Mouse (Mus musculus) MEL (cell line): Measurements from ENCODE around the gene Upb1. TPM values are rescaled to one million over a fixed set of nuclear protein-coding genes. Genes with fewer than 3 reads are reported as not detected.

Experiments used
- DNase-seq: peaks from one replicate; pipeline ENCODE4 v3.0.0; 2011; ENCODE audit warnings: low read depth, low spot score
- H3K27ac ChIP-seq: 2 replicates; pipeline ENCODE4 v1.5.1; 2012; ENCODE audit warnings: low read depth, mild to moderate bottlenecking, control low read depth, low read length, moderate library complexity; ENCODE audit not compliant: control insufficient read depth
- H3K27me3 ChIP-seq, 2 experiments: fragments of 150-350 bp in 1 of 2; sonication (generic) in 1 of 2; 2 replicates each; pipeline ENCODE4 v1.6.1; 2012; ENCODE audit warnings: low read length in 2 of 2, mild to moderate bottlenecking in 2 of 2, improper control_type of control experiment in 1 of 2, moderate library complexity in 1 of 2; ENCODE audit not compliant: insufficient read depth in 2 of 2, control insufficient read depth in 1 of 2
- H3K36me3 ChIP-seq, 2 experiments: 2 replicates each; pipeline ENCODE4 v1.6.1; 2012 to 2014; ENCODE audit warnings: low read length in 2 of 2, improper control_type of control experiment in 1 of 2, inconsistent platforms in 1 of 2, mild to moderate bottlenecking in 1 of 2; ENCODE audit not compliant: insufficient read depth in 2 of 2, control insufficient read depth in 1 of 2
- H3K4me1 ChIP-seq, 2 experiments: fragments of 150-350 bp in 1 of 2; sonication (generic) in 1 of 2; 2 replicates each; pipeline ENCODE4 v1.6.1; 2012; ENCODE audit warnings: low read length in 2 of 2, improper control_type of control experiment in 1 of 2, mild to moderate bottlenecking in 1 of 2; ENCODE audit not compliant: insufficient read depth in 2 of 2, control insufficient read depth in 1 of 2
- H3K4me3 ChIP-seq, 2 experiments: fragments of 150-350 bp in 1 of 2; sonication (generic) in 1 of 2; 2 replicates each; pipeline ENCODE4 v1.5.1; 2012; ENCODE audit warnings: low read depth in 2 of 2, low read length in 2 of 2, mild to moderate bottlenecking in 2 of 2, moderate library complexity in 2 of 2, control low read depth in 1 of 2, improper control_type of control experiment in 1 of 2; ENCODE audit not compliant: control insufficient read depth in 1 of 2, insufficient read depth in 1 of 2
- H3K79me2 ChIP-seq: 2 replicates; pipeline ENCODE4 v1.6.1; 2012; ENCODE audit warnings: mild to moderate bottlenecking, low read length, moderate library complexity; ENCODE audit not compliant: control insufficient read depth, poor library complexity, insufficient read depth
- H3K9ac ChIP-seq: 2 replicates; pipeline ENCODE4 v1.6.1; 2012; ENCODE audit warnings: low read depth, mild to moderate bottlenecking, control low read depth, low read length, moderate library complexity; ENCODE audit not compliant: control insufficient read depth, poor library complexity, severe bottlenecking
- H3K9me3 ChIP-seq: fragments of 150-350 bp; sonication (generic); replicated peaks from 2 replicates; pipeline ENCODE4 v1.6.1; 2012; ENCODE audit warnings: mild to moderate bottlenecking, low read length, improper control_type of control experiment, moderate library complexity; ENCODE audit not compliant: insufficient read depth
- E2F4 ChIP-seq: IDR thresholded peaks from 2 replicates; pipeline ENCODE4 v1.6.1; 2011; ENCODE audit warnings: low read depth, low read length, improper control_type of control experiment, borderline replicate concordance
- ELF1 ChIP-seq: IDR thresholded peaks from 2 replicates; pipeline ENCODE4 v1.6.1; 2014; ENCODE audit warnings: low read depth, mild to moderate bottlenecking, inconsistent platforms, low read length, improper control_type of control experiment, moderate library complexity
- ETS1 ChIP-seq: IDR thresholded peaks from 2 replicates; pipeline ENCODE4 v1.6.1; 2012; ENCODE audit warnings: low read depth, mild to moderate bottlenecking, inconsistent platforms, low read length, improper control_type of control experiment, moderate library complexity
- GABPA ChIP-seq: IDR thresholded peaks from 2 replicates; pipeline ENCODE4 v1.6.1; 2012; ENCODE audit warnings: low read depth, mild to moderate bottlenecking, inconsistent platforms, low read length, improper control_type of control experiment, moderate library complexity
- GATA1 ChIP-seq: IDR thresholded peaks from 2 replicates; pipeline ENCODE4 v1.6.1; 2011; ENCODE audit warnings: low read depth, low read length, improper control_type of control experiment
- HCFC1 ChIP-seq: IDR thresholded peaks from 2 replicates; pipeline ENCODE4 v1.6.1; 2012; ENCODE audit warnings: low read depth, mild to moderate bottlenecking, inconsistent platforms, low read length, improper control_type of control experiment, moderate library complexity
- MAX ChIP-seq: IDR thresholded peaks from 2 replicates; pipeline ENCODE4 v1.6.1; 2011; ENCODE audit warnings: low read length, improper control_type of control experiment
- MAZ ChIP-seq: IDR thresholded peaks from 2 replicates; pipeline ENCODE4 v1.6.1; 2012; ENCODE audit warnings: low read depth, mild to moderate bottlenecking, inconsistent platforms, low read length, improper control_type of control experiment
- MEF2A ChIP-seq: IDR thresholded peaks from 2 replicates; pipeline ENCODE4 v1.6.1; 2014; ENCODE audit warnings: low read depth, mild to moderate bottlenecking, inconsistent platforms, low read length, improper control_type of control experiment; ENCODE audit not compliant: poor library complexity, insufficient replicate concordance, severe bottlenecking; ENCODE audit errors: extremely low read depth
- MYB ChIP-seq: IDR thresholded peaks from 2 replicates; pipeline ENCODE4 v1.6.1; 2011; ENCODE audit warnings: mild to moderate bottlenecking, low read depth, low read length, improper control_type of control experiment
- MYC ChIP-seq: IDR thresholded peaks from 2 replicates; pipeline ENCODE4 v1.6.1; 2011; ENCODE audit warnings: low read depth, mild to moderate bottlenecking, low read length, improper control_type of control experiment, moderate library complexity
- NELFE ChIP-seq: IDR thresholded peaks from 2 replicates; pipeline ENCODE4 v1.6.1; 2011; ENCODE audit warnings: low read depth, low read length, improper control_type of control experiment
- POLR2A ChIP-seq, 2 experiments: IDR thresholded peaks; 2 replicates each; pipeline ENCODE4 v1.6.1; 2011 to 2012; ENCODE audit warnings: low read length in 2 of 2, mild to moderate bottlenecking in 2 of 2, control low read depth in 1 of 2, improper control_type of control experiment in 1 of 2, low read depth in 1 of 2, moderate library complexity in 1 of 2; ENCODE audit not compliant: control insufficient read depth in 1 of 2, insufficient read depth in 1 of 2, poor library complexity in 1 of 2
- POLR2AphosphoS5 ChIP-seq: IDR thresholded peaks from 2 replicates; pipeline ENCODE4 v1.6.1; 2012; ENCODE audit warnings: low read depth, borderline replicate concordance, mild to moderate bottlenecking, inconsistent platforms, low read length, moderate library complexity, mixed read lengths
- RAD21 ChIP-seq: IDR thresholded peaks from 2 replicates; pipeline ENCODE4 v1.6.1; 2011; ENCODE audit warnings: mild to moderate bottlenecking, low read depth, low read length, improper control_type of control experiment
- TAL1 ChIP-seq: IDR thresholded peaks from 2 replicates; pipeline ENCODE4 v1.6.1; 2012; ENCODE audit warnings: mild to moderate bottlenecking, inconsistent platforms, low read length, moderate library complexity, mixed read lengths
- USF1 ChIP-seq: IDR thresholded peaks from 2 replicates; pipeline ENCODE4 v1.6.1; 2014; ENCODE audit warnings: low read depth, mild to moderate bottlenecking, inconsistent platforms, low read length, improper control_type of control experiment, moderate library complexity
- ZMIZ1 ChIP-seq: IDR thresholded peaks from 2 replicates; pipeline ENCODE4 v1.6.1; 2012; ENCODE audit warnings: low read depth, mild to moderate bottlenecking, inconsistent platforms, low read length, improper control_type of control experiment, moderate library complexity
- polyA plus RNA-seq, 2 experiments: library from polyadenylated mRNA; stranded (reverse) in 1 of 2; unstranded in 1 of 2; fragments of >175 nt in 1 of 2; fragments of >200 nt in 1 of 2; gene quantifications; 2 replicates each; pipeline versions ENCODE4 v1.2.1 to v1.2.4; 2012; ENCODE audit warnings: low replicate concordance in 2 of 2, low read depth in 1 of 2; ENCODE audit not compliant: insufficient read length in 2 of 2, insufficient read depth in 1 of 2, missing spikeins in 1 of 2
- total RNA-seq: library from RNA; depleted of rRNA; stranded (reverse); fragments of 300-350 nt; gene quantifications from 2 replicates; pipeline ENCODE4 v1.2.3, GENCODE M21; 2012

Upb1 gene
- total and polyA plus RNA-seq, 3 experiments, result 0.03 TPM; not detected in 2

DNA sequence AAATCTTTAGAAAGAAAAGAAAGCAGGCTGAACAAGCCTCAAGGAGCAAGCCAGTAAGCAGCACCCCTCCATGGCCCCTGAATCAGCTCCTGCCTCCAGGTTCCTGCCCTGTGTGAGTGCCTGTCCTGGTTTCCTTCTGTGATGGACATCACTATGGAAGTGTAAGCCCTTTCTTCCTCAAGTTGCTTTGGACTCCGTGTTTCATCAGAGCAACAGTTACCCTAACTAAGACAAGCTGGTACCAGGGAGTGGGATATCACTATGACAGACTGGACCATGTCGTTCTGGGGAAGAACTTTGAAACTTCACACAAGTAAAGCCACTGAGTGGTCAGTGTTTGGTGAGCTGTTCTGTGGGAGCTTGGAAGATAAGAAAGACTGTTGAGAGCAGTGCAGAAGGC is 79.0 kb downstream of the Upb1 start:
- Histone ChIP-seq H3K27me3 (0 out of 4 replicates have a peak, but pooled peaks cover 1 to 2% of the 10 kb centered on the region in 2 experiments), H3K79me2 (no peaks in the 10 kb centered on the region), H3K4me3 (no peak overlapping the region), H3K4me1 (no peaks in the 10 kb centered on the region), H3K9ac (no peak overlapping the region), H3K9me3 (no peaks in the 10 kb centered on the region), H3K27ac (no peak overlapping the region), H3K36me3 (no peaks in the 10 kb centered on the region)
- no peak for TF ChIP-seq MAX
- no peak for TF ChIP-seq ELF1
- TF ChIP-seq MYC, result no peak
- TF ChIP-seq ETS1, result no peak
- no peak for TF ChIP-seq GABPA
- TF ChIP-seq HCFC1, result no peak
- no peak for TF ChIP-seq E2F4
- no peak for TF ChIP-seq NELFE
- TF ChIP-seq MEF2A, result no peak
- TF ChIP-seq RAD21, result no peak
- TF ChIP-seq POLR2AphosphoS5, result no peak
- no peak for TF ChIP-seq ZMIZ1
- no peak for TF ChIP-seq MAZ
- no peak for TF ChIP-seq MYB
- no peak for TF ChIP-seq POLR2A (IDR thresholded peaks at IDR 0.05; ENCODE audit: control insufficient read depth in 1 of 2, insufficient read depth in 1 of 2, low read depth in 1 of 2, low read length in 2 of 2, poor library complexity in 1 of 2)
- no peak for DNase-seq

GRCm38 (mm10) chr10:75481703-75482102 is 80.8 kb downstream of the Upb1 start:
- Histone ChIP-seq H3K4me1 (no peaks in the 10 kb centered on the region), H3K9ac (no peak overlapping the region), H3K27ac (no peak overlapping the region), H3K79me2 (no peaks in the 10 kb centered on the region), H3K36me3 (no peaks in the 10 kb centered on the region), H3K4me3 (no peak overlapping the region), H3K27me3 (0 out of 4 replicates have a peak, but pooled peaks cover 1 to 2% of the 10 kb centered on the region in 2 experiments), H3K9me3 (no peaks in the 10 kb centered on the region)
- TF ChIP-seq HCFC1 (no peak), GATA1 (no peak), TAL1 (no peak), USF1 (no peak)
- DNase-seq, result no peak
